Mouse (Mus musculus) lung, postnatal 14 days (tissue): ENCODE measurements around the gene Jph3.

Source experiments
- DNase-seq: peaks from one replicate; pipeline ENCODE4 v3.0.0; 2021

The Jph3 gene

GRCm38 (mm10) chr8:121842064-121842955, 112.9 kb downstream of the Jph3 start:
- no peak for DNase-seq

- DNase-seq, result no peak
These were observed 113.8 kb downstream of the Jph3 start for GRCm38 (mm10) chr8:121843184-121843733.
